Mouse (Mus musculus) neutrophil, adult 59 days (primary cell): ENCODE measurements around the gene Lhpp. TPM values are rescaled to one million over a fixed set of nuclear protein-coding genes. Genes with fewer than 3 reads are reported as not detected.

Experiments
- total RNA-seq, 2 experiments: library from RNA; stranded (reverse); gene quantifications; 1 replicate in 1 of 2; 2 replicates in 1 of 2; pipeline ENCODE4 v1.2.4; 2023

The Lhpp gene
- total RNA-seq: 1 to 10 TPM; 1.6 to 3.6 TPM

GRCm38 (mm10) chr7:132610468-132611318 lies at the start of gene Lhpp:
Gene Lhpp, plus strand, starts transcription at chr7:132610638.

GRCm38 (mm10) chr7:132576116-132576650 lies 34.3 kb upstream of the Lhpp start, which contains the start of gene Oat:
Gene Oat, minus strand, starts transcription at chr7:132576398.

GRCm38 (mm10) chr7:132599071-132599975 lies 11.1 kb upstream of the Lhpp start, which contains the start of gene Nkx1-2:
Gene Nkx1-2, minus strand, starts transcription at chr7:132599637.

Other genes starting within 250 kb of the Lhpp start
- gene Oat, start 34.2 kb upstream of the Lhpp start, total RNA-seq: 10 to 100 TPM; 36.7 to 44.8 TPM
- gene Nkx1-2, start 11.0 kb upstream of the Lhpp start, total RNA-seq: not detected
- 10 to 100 TPM; 63.9 to 68.7 TPM for gene Fam53b, start 203.2 kb downstream of the Lhpp start, total RNA-seq
- gene Eef1akmt2, start 242.0 kb downstream of the Lhpp start, total RNA-seq: 10 to 100 TPM; 17.7 to 18.1 TPM
- 10 to 100 TPM; 37.5 to 40.5 TPM for gene Abraxas2, start 248.6 kb downstream of the Lhpp start, total RNA-seq